Mouse (Mus musculus) stomach, postnatal 0 days (tissue): ENCODE measurements around the gene Crhr1. TPM values are rescaled to one million over a fixed set of nuclear protein-coding genes. Genes with fewer than 3 reads are reported as not detected.

Experiments
- ATAC-seq: fragments of 200-750 bp; cut with Nextera tagmentation; 2 replicates; pipeline ENCODE4 v1.8.0; 2017; ENCODE audit not compliant: low FRiP score, low TSS enrichment
- DNase-seq: peaks from one replicate; pipeline ENCODE4 v3.0.0-alpha.2; 2016; ENCODE audit warnings: low spot score
- H3K27ac ChIP-seq: fragments of 300-500 bp; sonication (generic); replicated peaks from 2 replicates; pipeline ENCODE4 v1.5.1; 2014; ENCODE audit warnings: mild to moderate bottlenecking, control low read depth
- H3K27me3 ChIP-seq: fragments of 300-500 bp; sonication (generic); 2 replicates; pipeline ENCODE4 v1.6.1; 2014; ENCODE audit warnings: low read length; ENCODE audit not compliant: control insufficient read depth, insufficient read depth
- H3K36me3 ChIP-seq: fragments of 300-500 bp; sonication (generic); 2 replicates; pipeline ENCODE4 v1.6.1; 2014; ENCODE audit warnings: low read length, mixed read lengths; ENCODE audit not compliant: control insufficient read depth, insufficient read depth
- H3K4me1 ChIP-seq: fragments of 300-500 bp; sonication (generic); replicated peaks from 2 replicates; pipeline ENCODE4 v1.6.1; 2014; ENCODE audit warnings: antibody characterized with exemption; ENCODE audit not compliant: control insufficient read depth, insufficient read depth
- H3K4me2 ChIP-seq: fragments of 300-500 bp; sonication (generic); replicated peaks from 2 replicates; pipeline ENCODE4 v1.6.1; 2014; ENCODE audit warnings: low read depth, mild to moderate bottlenecking, control low read depth, moderate library complexity
- H3K4me3 ChIP-seq: fragments of 300-500 bp; sonication (generic); 2 replicates; pipeline ENCODE4 v1.5.1; 2014; ENCODE audit warnings: low read depth, low read length, control low read depth
- H3K9ac ChIP-seq: fragments of 300-500 bp; sonication (generic); 2 replicates; pipeline ENCODE4 v1.6.1; 2014; ENCODE audit warnings: mild to moderate bottlenecking, low read length, control low read depth, mixed read lengths
- H3K9me3 ChIP-seq: fragments of 300-500 bp; sonication (generic); 2 replicates; pipeline ENCODE4 v1.6.1; 2016; ENCODE audit warnings: low read length; ENCODE audit not compliant: control insufficient read depth
- CTCF ChIP-seq: IDR thresholded peaks from 2 replicates; pipeline ENCODE4 v1.5.1; 2016; ENCODE audit warnings: antibody characterized with exemption, low read depth, mild to moderate bottlenecking, moderate library complexity
- EP300 ChIP-seq: optimal IDR thresholded peaks from 2 replicates; pipeline ENCODE3; 2016; ENCODE audit warnings: antibody characterized with exemption
- WGBS: fragments of 180-500 bp; shearing (Covaris S2); extraction: QIAGEN DNeasy Blood & Tissue Kit; methylation state at CpG from one replicate; pipeline ENCODE4 v1.1.7; 2014; 5-methylcytosine and 5-hydroxymethylcytosine counted together
- polyA plus RNA-seq: library from polyadenylated mRNA; unstranded; fragments of >200 nt; fragmentation: Nextera tagmentation; extraction: Ambion mirVana; gene quantifications from 2 replicates; pipeline ENCODE4 v1.2.1, GENCODE M21; 2015

The Crhr1 gene
- polyA plus RNA-seq = 0.04 and 0.07 TPM in 2 replicates

- ATAC-seq = peak; percentile 24; the same call in 1 of the 2 replicates
- H3K27me3 ChIP-seq = peaks cover 19% of the 10 kb centered on the region
- H3K4me2 ChIP-seq = peak within 1 kb of the TSS; percentile 63
- no peaks in the 10 kb centered on the region for H3K9me3 ChIP-seq
- H3K4me3 ChIP-seq = peak within 1 kb of the TSS; percentile 41
- peaks cover 3% of the 10 kb centered on the region; the same call in 1 of the 2 replicates for H3K4me1 ChIP-seq
- no peaks in the 10 kb centered on the region for H3K36me3 ChIP-seq
- 0 out of 2 replicates have a peak within 1 kb of the TSS, but pooled peaks have one; percentile 4 for H3K9ac ChIP-seq
- peak; percentile 15 for DNase-seq
- H3K27ac ChIP-seq = no peak within 1 kb of the TSS
- 1% methylated on average over 68 of the region's 80 CpGs for WGBS
- no peak for TF ChIP-seq EP300
- no peak for TF ChIP-seq CTCF
Observed at GRCm38 (mm10) chr11:104132580-104133441, at the start of gene Crhr1. Gene Crhr1, plus strand, starts transcription at chr11:104132855.

- Histone ChIP-seq H3K4me2 (no peak overlapping the region), H3K36me3 (no peaks in the 10 kb centered on the region), H3K4me3 (no peak overlapping the region), H3K27me3 (no peaks in the 10 kb centered on the region), H3K9ac (no peak overlapping the region), H3K9me3 (no peaks in the 10 kb centered on the region), H3K27ac (no peak overlapping the region), H3K4me1 (no peaks in the 10 kb centered on the region)
- 83% methylated on average over 7 of the region's 7 CpGs for WGBS
- ATAC-seq = no peak
- no peak for DNase-seq
- TF ChIP-seq CTCF (no peak), EP300 (no peak)
Observed at GRCm38 (mm10) chr11:104083248-104083647, 49.4 kb upstream of the Crhr1 start.

GRCm38 (mm10) chr11:104083716-104084115 lies 48.9 kb upstream of the Crhr1 start:
- Histone ChIP-seq H3K36me3 (no peaks in the 10 kb centered on the region), H3K4me1 (no peaks in the 10 kb centered on the region), H3K4me2 (no peak overlapping the region), H3K9ac (no peak overlapping the region), H3K4me3 (no peak overlapping the region), H3K27ac (no peak overlapping the region), H3K27me3 (no peaks in the 10 kb centered on the region), H3K9me3 (no peaks in the 10 kb centered on the region)
- ATAC-seq = no peak
- DNase-seq = no peak
- TF ChIP-seq CTCF (no peak), EP300 (no peak)
- WGBS = 68% methylated on average over 5 of the region's 6 CpGs

- Histone ChIP-seq H3K9me3 (no peaks in the 10 kb centered on the region), H3K4me3 (no peak overlapping the region), H3K4me1 (no peaks in the 10 kb centered on the region), H3K36me3 (no peaks in the 10 kb centered on the region), H3K27me3 (no peaks in the 10 kb centered on the region), H3K4me2 (no peak overlapping the region), H3K27ac (no peak overlapping the region), H3K9ac (no peak overlapping the region)
- DNase-seq = no peak
- TF ChIP-seq CTCF (no peak), EP300 (no peak)
- 61% methylated on average over 10 of the region's 10 CpGs for WGBS
- no peak for ATAC-seq
Observed at GRCm38 (mm10) chr11:104088519-104088918, 44.1 kb upstream of the Crhr1 start.

- no peak overlapping the region for H3K9ac ChIP-seq
- H3K9me3 ChIP-seq = no peaks in the 10 kb centered on the region
- H3K4me2 ChIP-seq = no peak overlapping the region
- ATAC-seq (no peak), DNase-seq (no peak)
- TF ChIP-seq CTCF (no peak), EP300 (no peak)
- no peaks in the 10 kb centered on the region for H3K27me3 ChIP-seq
- H3K36me3 ChIP-seq = no peaks in the 10 kb centered on the region
- H3K4me1 ChIP-seq = no peaks in the 10 kb centered on the region
- no peak overlapping the region for H3K27ac ChIP-seq
- no peak overlapping the region for H3K4me3 ChIP-seq
Observed at GRCm38 (mm10) chr11:104090769-104091168, 41.9 kb upstream of the Crhr1 start.

- ATAC-seq = no peak
- no peaks in the 10 kb centered on the region for H3K9me3 ChIP-seq
- no peak overlapping the region for H3K9ac ChIP-seq
- DNase-seq = no peak
- no peaks in the 10 kb centered on the region for H3K4me1 ChIP-seq
- no peaks in the 10 kb centered on the region for H3K27me3 ChIP-seq
- H3K4me2 ChIP-seq = no peak overlapping the region
- no peak for TF ChIP-seq EP300
- no peak for TF ChIP-seq CTCF
- no peaks in the 10 kb centered on the region for H3K36me3 ChIP-seq
- 60% methylated on average over 3 of the region's 3 CpGs for WGBS
- no peak overlapping the region for H3K4me3 ChIP-seq
- no peak overlapping the region for H3K27ac ChIP-seq
Observed at GRCm38 (mm10) chr11:104095151-104095550, 37.5 kb upstream of the Crhr1 start.
